Mouse (Mus musculus) Muller cell, postnatal 12 days (primary cell): ENCODE measurements around the gene Kctd6.
A peak's percentile ranks its signal among the peaks of the same experiment; 100 is the strongest.
"Not testable (repeated sequence)": the region's sequence is repeated elsewhere in the genome, so short reads cannot be mapped to it uniquely, and the experiment has no call there.

Experiments used
- DNase-seq: peaks from one replicate; pipeline ENCODE4 v3.0.0-alpha.2; 2015; ENCODE audit errors: inconsistent ontology term

Kctd6 gene

GRCm38 (mm10) chr14:8213803-8214224 lies at the start of gene Kctd6:
Gene Kctd6 (plus strand): TSS chr14:8214140.
- DNase-seq = peak; percentile 98

GRCm38 (mm10) chr14:8164463-8164862 lies 49.5 kb upstream of the Kctd6 start:
- DNase-seq = no peak

- DNase-seq = peak; percentile 99
These were observed 41.2 kb upstream of the Kctd6 start, which contains the start of gene Pdhb for GRCm38 (mm10) chr14:8172507-8173410. Gene Pdhb (minus strand): TSS chr14:8173025.

GRCm38 (mm10) chr14:8173542-8174250 lies 40.2 kb upstream of the Kctd6 start:
- not testable (repeated sequence) for DNase-seq

- DNase-seq = no peak
These were observed 39.3 kb upstream of the Kctd6 start for GRCm38 (mm10) chr14:8174634-8175033.

GRCm38 (mm10) chr14:8176251-8176650 lies 37.7 kb upstream of the Kctd6 start:
- DNase-seq = peak; percentile 55

GRCm38 (mm10) chr14:8180371-8181035 lies 33.4 kb upstream of the Kctd6 start:
- no peak for DNase-seq

GRCm38 (mm10) chr14:8183330-8183729 lies 30.6 kb upstream of the Kctd6 start:
- DNase-seq = no peak

- no peak for DNase-seq
These were observed 27.5 kb upstream of the Kctd6 start for GRCm38 (mm10) chr14:8186278-8187045.

GRCm38 (mm10) chr14:8190556-8190955 lies 23.4 kb upstream of the Kctd6 start:
- no peak for DNase-seq

- DNase-seq = no peak
These were observed 22.5 kb upstream of the Kctd6 start for GRCm38 (mm10) chr14:8191331-8191965.

- no peak for DNase-seq
These were observed 21.2 kb upstream of the Kctd6 start for GRCm38 (mm10) chr14:8192727-8193126.

GRCm38 (mm10) chr14:8200769-8201168 lies 13.2 kb upstream of the Kctd6 start:
- DNase-seq = no peak

- DNase-seq = no peak
These were observed 12.2 kb upstream of the Kctd6 start for GRCm38 (mm10) chr14:8201715-8202114.

GRCm38 (mm10) chr14:8206179-8206910 lies 7.6 kb upstream of the Kctd6 start:
- DNase-seq = no peak

- DNase-seq = no peak
These were observed 6.8 kb upstream of the Kctd6 start for GRCm38 (mm10) chr14:8207105-8207504.

- DNase-seq = no peak
These were observed 6.4 kb upstream of the Kctd6 start for GRCm38 (mm10) chr14:8207543-8207942.

GRCm38 (mm10) chr14:8208876-8209275 lies 5.1 kb upstream of the Kctd6 start:
- peak; percentile 85 for DNase-seq

GRCm38 (mm10) chr14:8209896-8210295 lies 4.0 kb upstream of the Kctd6 start:
- DNase-seq = no peak

GRCm38 (mm10) chr14:8212996-8213395 lies 944 bp upstream of the Kctd6 start:
- no peak for DNase-seq
